In the genomic region with DNA sequence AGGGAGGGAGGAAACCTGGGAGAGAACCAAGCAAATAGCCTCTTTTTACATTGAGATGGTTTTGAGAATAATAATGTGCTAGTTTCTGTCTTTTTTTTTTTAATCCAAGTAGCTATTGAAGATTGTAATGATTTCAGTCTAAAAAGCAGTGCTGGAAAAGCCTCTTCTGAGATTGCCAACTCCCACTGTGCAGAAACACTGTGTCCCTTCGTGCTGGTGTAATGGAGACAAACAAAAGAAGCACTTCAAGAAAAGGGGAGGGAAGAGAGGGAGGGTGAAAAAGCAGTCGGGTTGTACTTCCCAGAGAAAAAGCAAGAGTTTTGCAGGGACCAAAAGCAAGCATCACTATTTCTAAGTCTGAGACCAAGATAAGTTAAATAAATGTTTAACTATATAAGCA, we compare ENCODE assay signal across 13 mouse cellular contexts.
DNase-seq lines count a peak whose midpoint lies in the region; ATAC-seq lines count a peak whose summit lies in the region.
"Had no signal": no experiment of that assay in that cellular context is flagged by ENCODE, and none has a peak within 500 bp of the region (broad histone marks: within the 10 kb centered on the region; RNA-seq: fewer than 3 reads in every experiment).

No protein-coding gene starts in this region.

- H3K9me3 ChIP-seq in forebrain, embryonic 14.5 days (replicated peaks; ENCODE audit: control insufficient read depth, low read length), result no peaks in the 10 kb centered on the region
- H3K9me3 ChIP-seq: heart, embryonic 12.5 days; lung, embryonic 15.5 days had no signal

- peak; percentile 84 for ATAC-seq in forebrain, embryonic 14.5 days
- ATAC-seq: activated CD4-positive, CD25-positive, alpha-beta regulatory T cell, adult 4 months; intestine, postnatal 0 days had no signal

- no peaks in the 10 kb centered on the region for H3K27me3 ChIP-seq in forebrain, embryonic 14.5 days (replicated peaks; ENCODE audit: control insufficient read depth, insufficient read depth, low read length)
- H3K27me3 ChIP-seq: heart, embryonic 12.5 days; lung, embryonic 15.5 days had no signal

- H3K9ac ChIP-seq in forebrain, embryonic 14.5 days (ENCODE audit: low read length), result no peak overlapping the region
- H3K9ac ChIP-seq: heart, embryonic 12.5 days; lung, embryonic 15.5 days had no signal

- peaks cover 8% of the 10 kb centered on the region; the same call in 1 of the 2 replicates for H3K4me1 ChIP-seq in forebrain, embryonic 14.5 days (ENCODE audit: control insufficient read depth, insufficient read depth, low read length)
- H3K4me1 ChIP-seq: heart, embryonic 12.5 days; lung, embryonic 15.5 days had no signal

- H3K36me3 ChIP-seq in forebrain, embryonic 14.5 days (ENCODE audit: control insufficient read depth, insufficient read depth, low read length), result no peaks in the 10 kb centered on the region
- H3K36me3 ChIP-seq: heart, embryonic 12.5 days; lung, embryonic 15.5 days had no signal

- no peak overlapping the region for H3K4me3 ChIP-seq in forebrain, embryonic 14.5 days (ENCODE audit: low read depth, low read length)
- H3K4me3 ChIP-seq: heart, embryonic 12.5 days; lung, embryonic 15.5 days; myocyte had no signal

- peak; percentile 48 to 51 for DNase-seq in right cerebral cortex, postnatal 10 days (ENCODE audit: low spot score in 2 of 2)
- DNase-seq in right cerebral cortex, postnatal 4 days, result no peak
- peak; percentile 87 for DNase-seq in forebrain, embryonic 14.5 days (ENCODE audit: low spot score)
- DNase-seq in layer of hippocampus, adult 9-11 months, result peak; percentile 10
- peak; percentile 20 for DNase-seq in retina, postnatal 1 day
- DNase-seq in adrenal gland, postnatal 14 days, result no peak
- DNase-seq in urinary bladder, postnatal 36 days (ENCODE audit: low spot score in 2 of 2), result no peak
- DNase-seq: thymus, postnatal 36 days had no signal

- WGBS in forebrain, embryonic 14.5 days, result 0% methylated on average over 2 of the region's 2 CpGs

- H3K4me2 ChIP-seq in forebrain, embryonic 14.5 days (ENCODE audit: low read length), result no peak overlapping the region
- H3K4me2 ChIP-seq: heart, embryonic 12.5 days; lung, embryonic 15.5 days had no signal

- H3K27ac ChIP-seq in forebrain, embryonic 14.5 days (ENCODE audit: low read depth, low read length), result no peak overlapping the region
- H3K27ac ChIP-seq: lung, embryonic 15.5 days had no signal

Comparison
In these comparisons a context has a peak if more than half of its experiments do, and no peak if none do; other contexts are left out.
1. DNase-seq: peak in right cerebral cortex, postnatal 10 days (2 of 2), forebrain, embryonic 14.5 days (single experiment), layer of hippocampus, adult 9-11 months (single experiment) and retina, postnatal 1 day (single experiment); none in right cerebral cortex, postnatal 4 days (single experiment), adrenal gland, postnatal 14 days (single experiment) and urinary bladder, postnatal 36 days (0 of 2).